In the genomic region with DNA sequence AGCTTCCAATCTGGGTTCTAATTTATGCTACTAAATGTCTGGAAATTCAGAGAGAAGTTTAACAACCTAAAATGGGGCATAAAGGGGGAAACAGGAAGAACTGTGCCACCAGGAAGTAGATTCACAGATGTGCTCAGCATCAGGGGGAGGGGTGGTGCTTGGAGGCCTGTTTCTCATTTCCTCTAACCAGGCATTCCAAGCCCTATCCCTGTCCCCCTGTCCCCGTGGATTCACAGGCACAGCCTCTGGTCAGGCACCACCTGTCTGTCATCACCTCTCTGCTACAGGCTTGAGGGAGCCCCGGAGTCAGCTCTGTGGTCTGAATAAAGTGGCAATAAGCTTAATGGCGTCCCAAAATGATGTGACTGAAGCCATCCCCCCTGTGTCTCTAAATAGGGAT, we compare ENCODE assay signal across 26 mouse cellular contexts.
DNase-seq lines count a peak whose midpoint lies in the region; ATAC-seq lines count a peak whose summit lies in the region.
"Had no signal": no experiment of that assay in that cellular context is flagged by ENCODE, and none has a peak within 500 bp of the region (broad histone marks: within the 10 kb centered on the region; RNA-seq: fewer than 3 reads in every experiment).

No protein-coding gene starts in this region.

- DNase-seq in neural tube, embryonic 10.5 days (ENCODE audit: extremely low spot score, low spot score) = peak; percentile 24
- DNase-seq in embryonic facial prominence, embryonic 10.5 days (ENCODE audit: low spot score) = peak; percentile 64
- DNase-seq in limb, embryonic 11.5 days (ENCODE audit: low spot score) = peak; percentile 78
- no peak for DNase-seq in layer of hippocampus, adult 11-12 months (ENCODE audit: low spot score)
- no peak for DNase-seq in adrenal gland, adult 2 months
- DNase-seq in layer of hippocampus, adult 8-10 months (ENCODE audit: low spot score in 2 of 2) = no peak
- DNase-seq: adrenal gland, postnatal 14 days; cerebellum, adult 2 months; cerebellum, postnatal 36 days; gastrocnemius, postnatal 14 days; heart, adult 11 months; heart, postnatal 36 days; kidney, adult 2 months; layer of hippocampus, postnatal 36 days; liver; right cerebral cortex, postnatal 25 days; thymus, postnatal 25 days had no signal

- H3K4me3 ChIP-seq in neural tube, embryonic 15.5 days (replicated peaks) = no peak overlapping the region
- H3K4me3 ChIP-seq in embryonic facial prominence, embryonic 10.5 days = no peak overlapping the region
- H3K4me3 ChIP-seq in limb, embryonic 11.5 days (ENCODE audit: low read depth, low read length) = no peak overlapping the region
- H3K4me3 ChIP-seq: embryonic facial prominence, embryonic 15.5 days; hindbrain, embryonic 15.5 days; layer of hippocampus, adult 2 months; liver, embryonic 15.5 days had no signal

- no peaks in the 10 kb centered on the region for H3K4me1 ChIP-seq in neural tube, embryonic 15.5 days
- peaks cover 11% of the 10 kb centered on the region for H3K4me1 ChIP-seq in embryonic facial prominence, embryonic 10.5 days
- H3K4me1 ChIP-seq in limb, embryonic 11.5 days (ENCODE audit: control insufficient read depth, insufficient read depth, low read length) = peaks cover 13% of the 10 kb centered on the region
- H3K4me1 ChIP-seq: embryonic facial prominence, embryonic 15.5 days; hindbrain, embryonic 15.5 days; liver, embryonic 15.5 days had no signal

- H3K4me2 ChIP-seq in neural tube, embryonic 15.5 days = no peak overlapping the region
- H3K4me2 ChIP-seq in limb, embryonic 11.5 days (ENCODE audit: low read depth, severe bottlenecking) = no peak overlapping the region
- H3K4me2 ChIP-seq: embryonic facial prominence, embryonic 15.5 days; hindbrain, embryonic 15.5 days; liver, embryonic 15.5 days; midbrain, embryonic 11.5 days had no signal

- no peaks in the 10 kb centered on the region for H3K36me3 ChIP-seq in neural tube, embryonic 15.5 days
- H3K36me3 ChIP-seq in embryonic facial prominence, embryonic 10.5 days (replicated peaks) = no peaks in the 10 kb centered on the region
- H3K36me3 ChIP-seq in limb, embryonic 11.5 days (ENCODE audit: control insufficient read depth, insufficient read depth, low read length) = no peaks in the 10 kb centered on the region
- H3K36me3 ChIP-seq: embryonic facial prominence, embryonic 15.5 days; hindbrain, embryonic 15.5 days; liver, embryonic 15.5 days had no signal

- no peaks in the 10 kb centered on the region for H3K9me3 ChIP-seq in neural tube, embryonic 15.5 days (replicated peaks)
- no peaks in the 10 kb centered on the region for H3K9me3 ChIP-seq in embryonic facial prominence, embryonic 10.5 days
- no peaks in the 10 kb centered on the region for H3K9me3 ChIP-seq in limb, embryonic 11.5 days (ENCODE audit: control insufficient read depth, low read length)
- H3K9me3 ChIP-seq: embryonic facial prominence, embryonic 15.5 days; hindbrain, embryonic 15.5 days; liver, embryonic 15.5 days had no signal

- 62% methylated on average over 3 of the region's 3 CpGs for WGBS in neural tube, embryonic 15.5 days
- 33% methylated on average over 3 of the region's 3 CpGs for WGBS in embryonic facial prominence, embryonic 10.5 days
- WGBS in limb, embryonic 11.5 days = 8% methylated on average over 3 of the region's 3 CpGs

- H3K27me3 ChIP-seq in neural tube, embryonic 15.5 days (replicated peaks) = no peaks in the 10 kb centered on the region
- H3K27me3 ChIP-seq in embryonic facial prominence, embryonic 10.5 days (replicated peaks; ENCODE audit: low read depth, poor library complexity, severe bottlenecking) = no peaks in the 10 kb centered on the region
- H3K27me3 ChIP-seq in limb, embryonic 11.5 days (ENCODE audit: control insufficient read depth, insufficient read depth, low read length) = no peaks in the 10 kb centered on the region
- H3K27me3 ChIP-seq: embryonic facial prominence, embryonic 15.5 days; hindbrain, embryonic 15.5 days; liver, embryonic 15.5 days had no signal

- no peak overlapping the region for H3K9ac ChIP-seq in neural tube, embryonic 15.5 days (replicated peaks)
- no peak overlapping the region for H3K9ac ChIP-seq in limb, embryonic 11.5 days (ENCODE audit: low read length)
- H3K9ac ChIP-seq: embryonic facial prominence, embryonic 15.5 days; hindbrain, embryonic 15.5 days; liver, embryonic 15.5 days had no signal

- H3K27ac ChIP-seq in neural tube, embryonic 15.5 days (replicated peaks) = no peak overlapping the region
- peak overlapping the region; percentile 60; the same call in 1 of the 2 replicates for H3K27ac ChIP-seq in embryonic facial prominence, embryonic 10.5 days (replicated peaks)
- peak overlapping the region; percentile 66 for H3K27ac ChIP-seq in limb, embryonic 11.5 days (replicated peaks; ENCODE audit: low read depth, low read length)
- H3K27ac ChIP-seq: embryonic facial prominence, embryonic 15.5 days; hindbrain, embryonic 15.5 days; kidney, postnatal 0 days; layer of hippocampus, adult 2 months; liver, embryonic 15.5 days had no signal

- ATAC-seq in neural tube, embryonic 15.5 days (ENCODE audit: low FRiP score) = no peak
- ATAC-seq in limb, embryonic 11.5 days (ENCODE audit: insufficient number of reproducible peaks, low FRiP score, low TSS enrichment, low read depth) = peak; percentile 80
- ATAC-seq: forebrain, embryonic 14.5 days; lung, postnatal 0 days had no signal

Comparison
In these comparisons a context has a peak if more than half of its experiments do, and no peak if none do; other contexts are left out.
1. DNase-seq: peak in neural tube, embryonic 10.5 days (single experiment), embryonic facial prominence, embryonic 10.5 days (single experiment) and limb, embryonic 11.5 days (single experiment); none in layer of hippocampus, adult 11-12 months (single experiment), adrenal gland, adult 2 months (single experiment) and layer of hippocampus, adult 8-10 months (0 of 2).